Mouse (Mus musculus) heart, postnatal 0 days (tissue): ENCODE data around the gene Amfr.

Experiments used
- CTCF ChIP-seq: IDR thresholded peaks from 2 replicates; pipeline ENCODE4 v1.5.1; 2016; ENCODE audit warnings: antibody characterized with exemption, control low read depth, low read depth
- EP300 ChIP-seq: IDR thresholded peaks from 2 replicates; pipeline ENCODE4 v1.6.1; 2016; ENCODE audit warnings: antibody characterized with exemption, low read depth

GRCm38 (mm10) chr8:93989739-93990138 lies 22.9 kb downstream of the Amfr start:
- no peak for TF ChIP-seq CTCF
- no peak for TF ChIP-seq EP300
